Mouse (Mus musculus) cerebellum, adult 2 months (tissue): ENCODE measurements around the gene Zfp64.

Experiments used
- CTCF ChIP-seq: fragments of 200-500 bp; IDR thresholded peaks from 2 replicates; pipeline ENCODE4 v1.5.1; 2011; ENCODE audit warnings: low read depth, mild to moderate bottlenecking, control low read depth, low read length, moderate library complexity, borderline replicate concordance; ENCODE audit not compliant: insufficient read depth
- POLR2A ChIP-seq: fragments of 200-500 bp; IDR thresholded peaks from 2 replicates; pipeline ENCODE4 v1.6.1; 2011; ENCODE audit warnings: low read length, control low read depth, borderline replicate concordance; ENCODE audit not compliant: insufficient read depth

DNA sequence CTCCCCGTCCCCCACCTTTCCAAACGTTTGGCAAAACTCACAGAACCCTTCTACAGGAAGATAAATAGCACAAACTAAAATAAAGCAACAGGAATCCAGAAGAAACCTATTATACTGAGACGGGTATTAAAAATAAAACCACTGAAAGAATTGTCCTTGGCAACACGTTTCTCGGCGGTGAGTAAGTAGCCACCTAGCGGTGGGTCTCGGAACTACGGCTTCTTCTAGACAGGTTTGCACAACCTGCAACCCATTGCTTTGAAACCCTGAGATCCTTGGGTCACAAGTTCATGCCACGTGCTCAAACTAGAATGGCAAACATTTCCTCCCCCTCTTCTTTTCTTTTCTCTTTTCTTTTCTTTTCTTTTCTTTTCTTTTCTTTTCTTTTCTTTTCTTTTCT lies 25.7 kb downstream of the Zfp64 start:
- TF ChIP-seq CTCF (peak; percentile 61), POLR2A (no peak)
